ENCODE assay signal across 8 mouse cellular contexts in the genomic region with DNA sequence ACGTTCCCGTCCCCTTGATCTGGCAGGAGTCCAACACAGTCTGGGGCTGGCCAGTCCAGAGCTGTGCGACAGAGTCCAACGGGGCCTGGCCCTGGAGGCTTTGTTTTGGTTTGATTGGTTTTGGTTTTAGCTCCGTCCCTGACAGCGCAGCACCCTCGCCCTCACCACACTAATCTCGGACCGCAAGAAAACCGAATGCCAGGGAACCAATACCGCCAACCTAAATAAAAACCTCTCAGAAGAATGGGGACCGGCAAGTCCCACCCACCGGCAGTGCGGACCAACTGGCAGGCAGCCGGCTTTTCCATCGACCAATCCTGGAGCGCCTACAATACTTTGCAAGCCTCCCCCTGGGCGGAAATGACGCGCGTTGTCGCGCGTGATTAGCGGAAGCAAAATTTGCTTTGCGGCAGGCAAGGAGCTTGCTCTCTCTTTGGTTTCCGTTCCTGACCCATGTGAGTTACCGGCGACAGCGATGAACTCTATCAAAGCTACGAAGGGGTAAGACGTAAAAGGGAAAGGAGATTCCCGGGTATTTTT. TPM values are rescaled to one million over a fixed set of nuclear protein-coding genes. Genes with fewer than 3 reads are reported as not detected.
A peak's percentile ranks its signal among the peaks of the same experiment; 100 is the strongest.
DNase-seq lines count a peak whose midpoint lies in the region; ATAC-seq and TF ChIP-seq lines count a peak whose summit lies in the region.

A gene (plus strand): TSS at position 395 of the 540 bp plus-strand sequence.

- TF ChIP-seq POLR2A in heart, adult 2 months (IDR thresholded peaks at IDR 0.05; ENCODE audit: insufficient read depth, low read depth, low read length): peak; percentile 72

- peak within 1 kb of the TSS; percentile 52 for H3K4me3 ChIP-seq in embryonic facial prominence, embryonic 14.5 days (ENCODE audit: low read depth, low read length)
- peak within 1 kb of the TSS; percentile 55 for H3K4me3 ChIP-seq in heart, adult 2 months
- peak within 1 kb of the TSS; percentile 54 for H3K4me3 ChIP-seq in limb, embryonic 13.5 days
- peak within 1 kb of the TSS; percentile 46 for H3K4me3 ChIP-seq in midbrain, embryonic 16.5 days (ENCODE audit: low read depth, low read length)

- intact Hi-C loops in heart, adult 2 months (cut with DNase I): loop anchor here (2.0 to 5.0 kb wide), 3 partner anchors 30 to 264 kb away; a partner anchor contains a TSS

- no peaks in the 10 kb centered on the region for H3K4me1 ChIP-seq in embryonic facial prominence, embryonic 14.5 days (ENCODE audit: control insufficient read depth, insufficient read depth, low read length)
- H3K4me1 ChIP-seq in heart, adult 2 months (ENCODE audit: control insufficient read depth, insufficient read depth, low read length): no peaks in the 10 kb centered on the region; the same call in 1 of the 2 replicates
- 0 out of 2 replicates have a peak, but pooled peaks cover 2% of the 10 kb centered on the region for H3K4me1 ChIP-seq in limb, embryonic 13.5 days
- H3K4me1 ChIP-seq in midbrain, embryonic 16.5 days (ENCODE audit: control insufficient read depth, insufficient read depth, low read length): peaks cover 6% of the 10 kb centered on the region; the same call in 1 of the 2 replicates

- H3K27ac ChIP-seq in embryonic facial prominence, embryonic 14.5 days (replicated peaks; ENCODE audit: low read depth, low read length): peak within 1 kb of the TSS; percentile 80
- peak within 1 kb of the TSS; percentile 83 for H3K27ac ChIP-seq in heart, adult 2 months
- H3K27ac ChIP-seq in limb, embryonic 13.5 days: peak within 1 kb of the TSS; percentile 82
- peak within 1 kb of the TSS; percentile 80 for H3K27ac ChIP-seq in midbrain, embryonic 16.5 days (ENCODE audit: low read length)

- peak within 1 kb of the TSS; percentile 60 for H3K9ac ChIP-seq in embryonic facial prominence, embryonic 14.5 days (ENCODE audit: low read depth, low read length)
- H3K9ac ChIP-seq in heart, adult 2 months (ENCODE audit: low read depth, low read length): peak within 1 kb of the TSS; percentile 65
- H3K9ac ChIP-seq in limb, embryonic 13.5 days: peak within 1 kb of the TSS; percentile 59
- H3K9ac ChIP-seq in midbrain, embryonic 16.5 days (ENCODE audit: low read depth, low read length): peak within 1 kb of the TSS; percentile 60

- no peaks in the 10 kb centered on the region for H3K9me3 ChIP-seq in embryonic facial prominence, embryonic 14.5 days (ENCODE audit: control insufficient read depth, low read length)
- H3K9me3 ChIP-seq in limb, embryonic 13.5 days: no peaks in the 10 kb centered on the region
- no peaks in the 10 kb centered on the region for H3K9me3 ChIP-seq in midbrain, embryonic 16.5 days (replicated peaks; ENCODE audit: control insufficient read depth, low read length, poor library complexity, severe bottlenecking)

- whole genome bisulfite sequencing in embryonic facial prominence, embryonic 14.5 days: 15% methylated on average over 32 of the region's 33 CpGs
- 11% methylated on average over 33 of the region's 33 CpGs for WGBS in heart, adult 2 months
- WGBS in limb, embryonic 13.5 days: 11% methylated on average over 33 of the region's 33 CpGs
- 15% methylated on average over 33 of the region's 33 CpGs for WGBS in midbrain, embryonic 16.5 days

- H3K4me2 ChIP-seq in embryonic facial prominence, embryonic 14.5 days (ENCODE audit: low read depth, low read length): peak within 1 kb of the TSS; percentile 64
- peak within 1 kb of the TSS; percentile 65 for H3K4me2 ChIP-seq in limb, embryonic 13.5 days (replicated peaks)
- peak within 1 kb of the TSS; percentile 53 for H3K4me2 ChIP-seq in midbrain, embryonic 16.5 days (ENCODE audit: low read length)

- no peak for TF ChIP-seq CTCF in heart, adult 2 months (IDR thresholded peaks at IDR 0.05)

- peak; percentile 96 for DNase-seq in 3T3-L1 (ENCODE audit: low read depth, low spot score)
- DNase-seq in adrenal gland, postnatal 4 days (ENCODE audit: low spot score in 2 of 2): peak; percentile 57 to 81
- DNase-seq in embryonic facial prominence, embryonic 14.5 days (ENCODE audit: low spot score): peak; percentile 98
- DNase-seq in heart, adult 2 months: peak; percentile 95 to 97
- peak; percentile 93 to 96 for DNase-seq in kidney, adult 8-10 months
- peak; percentile 79 to 93 for DNase-seq in spleen, postnatal 10 days (ENCODE audit: low spot score in 2 of 2)

- no peak for TF ChIP-seq EP300 in heart, adult 2 months (IDR thresholded peaks at IDR 0.05; ENCODE audit: insufficient read depth, low read depth, low read length)

- H3K27me3 ChIP-seq in embryonic facial prominence, embryonic 14.5 days (replicated peaks; ENCODE audit: control insufficient read depth, insufficient read depth, low read length): no peaks in the 10 kb centered on the region
- H3K27me3 ChIP-seq in heart, adult 2 months (ENCODE audit: control insufficient read depth, insufficient read depth, low read length): no peaks in the 10 kb centered on the region
- H3K27me3 ChIP-seq in limb, embryonic 13.5 days: no peaks in the 10 kb centered on the region
- no peaks in the 10 kb centered on the region for H3K27me3 ChIP-seq in midbrain, embryonic 16.5 days (ENCODE audit: control insufficient read depth, insufficient read depth, low read depth, low read length)

- no peaks in the 10 kb centered on the region for H3K79me2 ChIP-seq in heart, adult 2 months (replicated peaks; ENCODE audit: control insufficient read depth, insufficient read depth, low read length)

- peak; percentile 99 for ATAC-seq in embryonic facial prominence, embryonic 14.5 days (ENCODE audit: low read depth)
- ATAC-seq in limb, embryonic 13.5 days (ENCODE audit: low FRiP score, low read depth): peak; percentile 99
- peak; percentile 100 for ATAC-seq in midbrain, embryonic 16.5 days

- H3K36me3 ChIP-seq in embryonic facial prominence, embryonic 14.5 days (ENCODE audit: control insufficient read depth, insufficient read depth, low read length): 0 out of 2 replicates have a peak, but pooled peaks cover 5% of the 10 kb centered on the region
- H3K36me3 ChIP-seq in heart, adult 2 months (ENCODE audit: control insufficient read depth, insufficient read depth, low read length): no peaks in the 10 kb centered on the region
- H3K36me3 ChIP-seq in limb, embryonic 13.5 days: peaks cover 3% of the 10 kb centered on the region; the same call in 1 of the 2 replicates
- 0 out of 2 replicates have a peak, but pooled peaks cover 3% of the 10 kb centered on the region for H3K36me3 ChIP-seq in midbrain, embryonic 16.5 days (ENCODE audit: control insufficient read depth, insufficient read depth, low read length)

RNA-seq across cellular contexts. Expression of the gene that starts here (rescaled TPM):
- total RNA-seq in adrenal gland, postnatal 4 days (2021): 10 to 100 TPM; 17.4 to 23.0 TPM
- 17.2 and 17.4 TPM in 2 replicates for polyA plus RNA-seq in embryonic facial prominence, embryonic 14.5 days (2014; fragmentation: Nextera tagmentation; extraction: Ambion mirVana)
- total RNA-seq in heart, adult 2 months (2021): 10 to 100 TPM; 14.0 to 18.1 TPM
- 2.5 and 4.6 TPM in 2 replicates for polyA plus RNA-seq in heart, adult 2 months (2012; rRNA removed)
- polyA plus RNA-seq in limb, embryonic 13.5 days (2015; fragmentation: Nextera tagmentation; extraction: Ambion mirVana): 22.6 and 23.2 TPM in 2 replicates
- 13.8 and 14.2 TPM in 2 replicates for polyA plus RNA-seq in midbrain, embryonic 16.5 days (2015; fragmentation: Nextera tagmentation; extraction: Ambion mirVana)

Comparison
In these comparisons a context has a peak if more than half of its experiments do, and no peak if none do; other contexts are left out.
1. Peak in every context shown above with its lines: DNase-seq, ATAC-seq, H3K4me3 ChIP-seq and H3K27ac ChIP-seq.